Mouse (Mus musculus): ENCODE measurements around the gene Farp1. TPM values are rescaled to one million over a fixed set of nuclear protein-coding genes. Genes with fewer than 3 reads are reported as not detected.

The Farp1 gene
- total RNA-seq, 2 experiments from 2014 or later: 10.7 to 11.8 TPM

GRCm38 (mm10) chr14:121276016-121276415 lies 241.0 kb downstream of the Farp1 start:
- intact Hi-C loops (cut with DNase I; ENCODE audit: low total_unique reads): loop anchor here (10.0 kb wide), 1 partner anchor 299 kb away; no protein-coding TSS in a partner anchor
- DNase-seq: no peak

DNA sequence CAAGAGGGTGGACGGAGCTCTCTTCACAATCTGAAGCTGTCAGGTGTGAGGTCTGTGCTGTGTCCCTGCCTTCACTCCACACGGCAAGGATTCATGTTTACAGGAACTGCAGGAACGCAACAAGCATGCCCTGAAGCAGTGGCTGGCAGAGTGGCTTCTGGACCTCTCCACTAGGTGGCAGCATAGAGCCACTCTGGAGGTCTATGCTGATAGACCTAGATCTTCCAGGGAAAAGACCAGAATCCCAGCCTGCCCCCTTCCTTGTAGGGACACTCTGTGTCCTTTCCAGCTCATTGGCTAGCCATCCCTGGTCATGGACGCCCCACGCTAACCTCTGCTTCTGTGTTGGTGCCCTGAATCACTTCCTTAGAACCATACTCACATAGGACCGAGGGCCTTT lies 244.1 kb downstream of the Farp1 start:
- peak; percentile 77 for DNase-seq
- intact Hi-C loops (cut with DNase I; ENCODE audit: low total_unique reads): loop anchor here (2.0 to 10.0 kb wide), 2 partner anchors 172 to 296 kb away; no protein-coding TSS in a partner anchor

DNA sequence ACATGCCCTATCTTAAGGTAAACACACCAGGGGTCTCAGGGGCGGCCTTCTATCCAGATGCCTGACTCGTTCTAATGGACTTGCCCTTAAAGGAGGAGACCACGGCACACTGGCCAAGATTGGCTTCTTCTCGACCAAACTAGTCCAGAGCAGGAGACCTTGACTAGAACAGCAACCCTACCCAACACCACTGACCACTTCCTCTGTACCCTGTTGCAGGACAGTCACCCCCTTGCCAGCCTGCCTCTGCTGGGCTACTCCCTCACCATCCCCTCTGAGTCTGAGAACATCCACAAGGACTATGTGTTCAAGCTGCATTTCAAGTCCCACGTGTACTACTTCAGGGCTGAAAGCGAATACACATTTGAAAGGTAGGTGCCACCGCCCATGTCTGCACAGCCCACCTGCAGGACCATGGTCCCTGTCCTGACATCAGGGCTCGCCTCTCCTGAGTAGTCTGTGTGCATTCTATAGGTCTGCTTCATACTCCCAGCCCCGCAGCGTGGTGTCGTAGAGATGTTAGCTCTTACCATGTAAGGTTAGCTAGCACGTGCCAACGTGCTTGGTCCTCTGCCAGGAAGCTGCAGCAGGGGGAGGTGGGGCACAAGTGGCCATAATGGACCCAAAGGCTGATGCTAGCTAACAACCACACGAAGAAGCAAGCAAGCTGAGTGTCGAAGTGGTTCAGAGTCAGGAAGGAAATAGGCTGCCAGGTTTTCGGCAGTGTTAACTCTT lies 245.8 kb downstream of the Farp1 start:
- DNase-seq: no peak
- intact Hi-C loops (cut with DNase I; ENCODE audit: low total_unique reads): no loop called here

GRCm38 (mm10) chr14:121281336-121281710 lies 246.3 kb downstream of the Farp1 start:
- intact Hi-C loops (cut with DNase I; ENCODE audit: low total_unique reads): no loop called here

DNA sequence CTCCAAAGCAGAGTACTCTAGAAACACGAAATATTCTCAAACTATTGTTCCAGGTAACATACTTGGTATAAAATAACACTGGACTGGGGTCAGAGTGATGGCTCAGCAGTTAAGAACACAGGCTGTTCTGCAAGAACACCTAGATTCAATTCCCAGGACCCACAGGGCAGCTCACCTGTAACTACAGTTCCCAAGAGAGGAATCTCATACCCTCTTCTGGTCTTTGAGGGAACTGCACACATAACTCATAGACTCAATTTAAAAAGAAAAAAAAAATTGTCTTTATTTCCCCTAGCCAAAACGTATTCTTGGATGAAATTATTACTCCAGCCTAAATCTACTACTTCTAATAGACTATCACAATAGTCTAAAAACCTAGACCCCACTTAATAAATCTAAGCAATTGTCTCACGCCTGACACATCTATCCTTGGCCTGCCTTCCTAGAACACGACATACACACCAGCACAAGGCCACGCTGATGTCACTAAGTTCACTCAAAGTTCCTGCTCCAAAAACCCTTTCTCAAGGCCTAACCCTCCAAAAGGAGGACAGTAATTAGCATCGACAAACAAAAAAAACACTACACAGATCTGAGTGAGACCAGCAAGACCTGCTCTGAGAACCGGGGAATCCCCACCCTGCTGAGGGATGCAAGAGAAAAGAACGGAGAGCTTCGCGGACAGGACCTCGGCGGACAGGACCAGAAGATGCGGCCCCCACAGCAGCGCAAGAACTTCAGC lies 250.6 kb downstream of the Farp1 start:
- intact Hi-C loops (cut with DNase I; ENCODE audit: low total_unique reads): no loop called here

More at GRCm38 (mm10) chr14:121281336-121281710, 246.3 kb downstream of the Farp1 start:
- DNase-seq: no peak

DNA sequence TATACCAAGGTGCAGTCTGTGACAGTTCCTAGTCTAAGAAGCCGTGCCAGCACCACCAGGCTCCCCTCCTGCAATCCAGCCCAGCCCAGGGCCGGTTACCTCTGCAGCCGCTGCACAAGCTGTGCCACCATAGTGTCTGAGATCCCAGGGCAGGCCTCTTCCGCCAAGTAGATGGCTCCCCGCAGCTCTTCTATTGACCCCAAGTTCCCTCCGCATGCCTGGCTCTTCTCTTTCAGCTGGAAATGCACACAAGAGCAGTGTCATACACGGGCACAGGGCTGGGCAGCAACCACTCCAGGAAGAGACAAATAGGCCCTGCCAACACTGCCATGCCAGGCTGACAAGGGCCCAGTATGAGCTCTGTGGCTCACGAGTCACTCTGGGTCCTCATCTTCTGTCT lies 256.9 kb downstream of the Farp1 start:
- DNase-seq: no peak
- intact Hi-C loops (cut with DNase I; ENCODE audit: low total_unique reads): no loop called here

More for the DNA sequence above, 250.6 kb downstream of the Farp1 start:
- DNase-seq: no peak

- no peak for DNase-seq
- intact Hi-C loops (cut with DNase I; ENCODE audit: low total_unique reads): no loop called here
Observed at GRCm38 (mm10) chr14:121292391-121292790, 257.4 kb downstream of the Farp1 start.

GRCm38 (mm10) chr14:121294484-121294883 lies 259.5 kb downstream of the Farp1 start:
- DNase-seq: no peak
- intact Hi-C loops (cut with DNase I; ENCODE audit: low total_unique reads): no loop called here

DNA sequence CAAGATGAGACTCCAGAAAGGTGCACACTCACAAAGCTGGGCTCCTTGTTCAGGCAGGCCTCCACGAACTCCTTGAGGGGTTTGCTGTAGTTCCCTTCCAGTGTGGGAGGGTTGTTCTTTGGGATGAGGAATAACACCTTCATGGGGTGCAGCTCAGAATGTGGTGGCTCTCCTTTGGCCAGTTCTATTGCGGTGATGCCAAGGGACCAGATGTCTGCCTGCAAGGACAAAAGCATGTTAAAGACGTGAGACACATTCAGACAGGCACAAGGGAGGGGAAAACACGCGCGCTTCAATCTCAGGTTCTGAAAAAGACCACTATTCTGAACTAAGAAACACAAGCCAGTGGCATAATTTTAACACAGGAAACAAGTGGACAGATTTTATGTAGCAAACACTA lies 262.1 kb downstream of the Farp1 start:
- DNase-seq: no peak
- intact Hi-C loops (cut with DNase I; ENCODE audit: low total_unique reads): no loop called here

DNA sequence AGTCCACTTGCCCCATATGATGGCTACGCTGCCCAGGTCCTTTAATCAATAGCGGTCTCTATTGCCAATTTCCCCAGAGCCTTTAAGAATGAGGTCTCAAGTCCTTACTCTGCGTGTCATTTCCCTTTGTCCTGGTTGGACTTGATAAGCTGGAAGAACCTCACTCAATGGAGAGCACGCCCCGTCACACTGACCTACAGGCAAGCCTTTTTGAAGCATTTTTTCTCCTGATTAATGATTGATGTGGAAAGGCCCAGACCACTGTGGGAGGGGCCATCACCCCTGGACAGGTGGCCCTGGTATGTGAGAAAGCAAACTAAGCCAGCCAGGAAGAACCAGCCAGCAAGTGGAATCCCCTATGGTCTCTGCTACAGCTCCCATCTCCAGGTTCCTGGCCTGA lies 263.5 kb downstream of the Farp1 start:
- DNase-seq: no peak
- intact Hi-C loops (cut with DNase I; ENCODE audit: low total_unique reads): no loop called here

- DNase-seq: no peak
- intact Hi-C loops (cut with DNase I; ENCODE audit: low total_unique reads): no loop called here
Observed at GRCm38 (mm10) chr14:121299093-121299492, 264.1 kb downstream of the Farp1 start.

GRCm38 (mm10) chr14:121304523-121304922 lies 269.5 kb downstream of the Farp1 start:
- no peak for DNase-seq
- intact Hi-C loops (cut with DNase I; ENCODE audit: low total_unique reads): loop anchor here (10.0 kb wide), 1 partner anchor 60 kb away; no protein-coding TSS in a partner anchor

DNA sequence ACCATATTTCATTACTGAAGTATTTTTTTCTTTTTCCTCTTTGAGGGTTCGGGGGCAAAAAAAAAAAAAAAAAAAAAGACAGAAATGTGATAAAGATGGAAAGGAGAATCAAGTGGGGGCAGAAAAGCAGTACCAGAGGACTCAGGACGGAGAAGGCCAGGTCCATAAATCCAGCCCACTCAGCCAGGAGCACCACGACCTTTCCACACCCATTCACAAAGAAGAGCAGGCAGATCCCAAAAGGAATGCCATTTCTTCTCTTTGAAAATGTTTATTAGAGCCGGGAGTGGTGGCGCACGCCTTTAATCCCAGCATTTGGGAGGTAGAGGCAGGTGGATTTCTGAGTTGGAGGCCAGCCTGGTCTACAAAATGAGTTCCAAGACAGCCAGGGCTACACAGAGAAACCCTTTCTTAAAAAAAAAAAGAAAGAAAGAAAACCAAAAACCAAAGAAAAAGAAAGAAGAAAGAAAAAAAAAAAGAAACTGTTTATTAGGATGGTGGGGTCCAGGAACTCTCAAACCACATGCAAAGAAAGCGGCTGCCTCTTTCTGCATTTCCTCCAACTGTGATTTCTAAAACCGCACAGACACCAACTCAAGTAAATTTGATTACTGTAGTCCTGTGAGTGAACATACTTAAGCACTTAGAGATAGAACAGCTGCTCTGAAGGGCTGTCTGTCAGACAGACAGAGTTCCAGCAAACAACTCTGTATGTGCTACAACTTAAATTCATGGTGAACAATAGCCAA lies 270.5 kb downstream of the Farp1 start:
- intact Hi-C loops (cut with DNase I; ENCODE audit: low total_unique reads): loop anchor here (10.0 kb wide), 1 partner anchor 59 kb away; no protein-coding TSS in a partner anchor
- DNase-seq: no peak

GRCm38 (mm10) chr14:121309909-121310308 lies 274.9 kb downstream of the Farp1 start:
- intact Hi-C loops (cut with DNase I; ENCODE audit: low total_unique reads): loop anchor here (10.0 kb wide), 1 partner anchor 55 kb away; no protein-coding TSS in a partner anchor
- no peak for DNase-seq

DNA sequence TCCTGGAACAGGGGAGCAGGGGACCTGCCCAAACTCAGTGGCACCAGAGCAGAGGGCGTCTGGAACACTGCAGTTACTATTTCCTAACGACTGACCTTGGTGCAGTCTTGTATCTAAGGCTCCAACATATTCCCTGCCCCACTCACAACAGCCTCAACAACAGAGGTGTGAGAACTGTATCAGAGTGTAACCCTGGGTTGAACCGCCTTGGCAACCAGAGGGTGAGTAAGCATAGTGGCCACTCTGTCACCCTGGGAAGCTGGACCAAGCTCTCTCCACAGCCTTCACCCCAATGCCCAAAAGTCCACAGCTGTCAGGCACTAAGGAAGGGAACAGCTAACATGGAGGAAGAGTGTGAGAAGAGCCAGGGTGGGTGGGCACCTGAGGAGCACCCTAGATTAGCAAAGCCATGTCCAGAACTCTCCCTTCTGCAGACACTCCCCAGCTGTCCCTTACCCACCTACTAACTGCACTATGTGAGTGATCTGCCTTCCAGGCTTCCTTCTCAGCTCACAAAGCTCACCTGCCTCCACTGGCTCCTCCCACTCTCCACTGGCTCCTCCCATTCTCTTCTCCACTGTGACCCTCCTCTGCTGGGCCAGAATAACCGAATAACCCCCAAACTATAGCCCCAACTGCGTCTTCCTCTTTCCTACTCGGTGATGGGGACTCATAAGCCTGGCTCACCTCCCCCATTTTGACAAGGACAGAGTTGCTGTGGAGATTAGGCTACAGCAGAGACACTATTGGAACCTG lies 275.5 kb downstream of the Farp1 start:
- intact Hi-C loops (cut with DNase I; ENCODE audit: low total_unique reads): no loop called here
- DNase-seq: no peak

DNA sequence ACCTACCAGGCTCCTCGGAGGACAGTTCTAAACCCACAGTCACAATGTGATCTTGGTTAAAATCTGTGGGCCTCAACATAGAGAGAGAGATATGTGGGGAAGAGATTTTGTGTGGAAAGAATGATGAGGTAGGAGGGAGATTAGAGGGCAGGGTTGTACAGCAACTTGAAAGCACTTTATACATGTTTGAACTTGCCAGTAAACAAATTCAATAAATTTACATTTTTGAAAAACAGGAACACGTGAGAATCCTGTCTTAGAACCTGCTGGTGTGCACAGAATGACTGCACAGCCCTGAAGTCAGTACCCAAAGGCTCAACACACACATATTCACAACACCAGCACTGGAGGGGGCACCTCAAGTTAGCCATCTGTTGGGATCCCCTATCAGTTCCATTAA lies 276.1 kb downstream of the Farp1 start:
- no peak for DNase-seq
- intact Hi-C loops (cut with DNase I; ENCODE audit: low total_unique reads): no loop called here

GRCm38 (mm10) chr14:121313283-121313682 lies 278.3 kb downstream of the Farp1 start:
- no peak for DNase-seq
- intact Hi-C loops (cut with DNase I; ENCODE audit: low total_unique reads): no loop called here

- no peak for DNase-seq
- intact Hi-C loops (cut with DNase I; ENCODE audit: low total_unique reads): no loop called here
Observed at GRCm38 (mm10) chr14:121314934-121315333, 279.9 kb downstream of the Farp1 start.

DNA sequence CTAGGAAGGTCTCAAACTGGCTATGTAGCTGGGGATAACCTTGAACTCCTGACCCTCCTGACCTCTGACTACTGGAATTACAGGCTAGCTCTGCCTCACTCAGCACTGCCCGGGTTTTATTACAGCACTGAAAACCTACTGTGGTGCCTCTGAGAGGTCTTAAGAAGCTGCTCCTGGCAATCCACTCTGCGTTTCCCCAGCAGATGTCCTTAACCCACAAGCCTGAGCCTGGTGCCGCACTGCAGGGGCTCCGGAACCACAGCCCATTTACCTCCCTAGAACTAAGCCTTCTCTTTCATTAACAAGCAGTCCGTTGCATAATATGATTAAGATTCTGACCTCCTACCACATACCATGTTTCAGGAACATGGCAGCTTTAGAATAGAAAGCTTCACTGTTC lies 281.1 kb downstream of the Farp1 start:
- no peak for DNase-seq
- intact Hi-C loops (cut with DNase I; ENCODE audit: low total_unique reads): no loop called here

All from gastrocnemius, postnatal 14 days (tissue).